Mouse (Mus musculus) MEL (cell line): ENCODE data around the gene Smim4. TPM values are rescaled to one million over a fixed set of nuclear protein-coding genes. Genes with fewer than 3 reads are reported as not detected.

Experiments
- DNase-seq: peaks from one replicate; pipeline ENCODE4 v3.0.0; 2011; ENCODE audit warnings: low read depth, low spot score
- H3K27ac ChIP-seq: 2 replicates; pipeline ENCODE4 v1.5.1; 2012; ENCODE audit warnings: low read depth, mild to moderate bottlenecking, control low read depth, low read length, moderate library complexity; ENCODE audit not compliant: control insufficient read depth
- H3K27me3 ChIP-seq, 2 experiments: fragments of 150-350 bp in 1 of 2; sonication (generic) in 1 of 2; 2 replicates each; pipeline ENCODE4 v1.6.1; 2012; ENCODE audit warnings: low read length in 2 of 2, mild to moderate bottlenecking in 2 of 2, improper control_type of control experiment in 1 of 2, moderate library complexity in 1 of 2; ENCODE audit not compliant: insufficient read depth in 2 of 2, control insufficient read depth in 1 of 2
- H3K36me3 ChIP-seq, 2 experiments: 2 replicates each; pipeline ENCODE4 v1.6.1; 2012 to 2014; ENCODE audit warnings: low read length in 2 of 2, improper control_type of control experiment in 1 of 2, inconsistent platforms in 1 of 2, mild to moderate bottlenecking in 1 of 2; ENCODE audit not compliant: insufficient read depth in 2 of 2, control insufficient read depth in 1 of 2
- H3K4me1 ChIP-seq, 2 experiments: fragments of 150-350 bp in 1 of 2; sonication (generic) in 1 of 2; 2 replicates each; pipeline ENCODE4 v1.6.1; 2012; ENCODE audit warnings: low read length in 2 of 2, improper control_type of control experiment in 1 of 2, mild to moderate bottlenecking in 1 of 2; ENCODE audit not compliant: insufficient read depth in 2 of 2, control insufficient read depth in 1 of 2
- H3K4me3 ChIP-seq, 2 experiments: fragments of 150-350 bp in 1 of 2; sonication (generic) in 1 of 2; 2 replicates each; pipeline ENCODE4 v1.5.1; 2012; ENCODE audit warnings: low read depth in 2 of 2, low read length in 2 of 2, mild to moderate bottlenecking in 2 of 2, moderate library complexity in 2 of 2, control low read depth in 1 of 2, improper control_type of control experiment in 1 of 2; ENCODE audit not compliant: control insufficient read depth in 1 of 2, insufficient read depth in 1 of 2
- H3K79me2 ChIP-seq: 2 replicates; pipeline ENCODE4 v1.6.1; 2012; ENCODE audit warnings: mild to moderate bottlenecking, low read length, moderate library complexity; ENCODE audit not compliant: control insufficient read depth, poor library complexity, insufficient read depth
- H3K9ac ChIP-seq: 2 replicates; pipeline ENCODE4 v1.6.1; 2012; ENCODE audit warnings: low read depth, mild to moderate bottlenecking, control low read depth, low read length, moderate library complexity; ENCODE audit not compliant: control insufficient read depth, poor library complexity, severe bottlenecking
- H3K9me3 ChIP-seq: fragments of 150-350 bp; sonication (generic); replicated peaks from 2 replicates; pipeline ENCODE4 v1.6.1; 2012; ENCODE audit warnings: mild to moderate bottlenecking, low read length, improper control_type of control experiment, moderate library complexity; ENCODE audit not compliant: insufficient read depth
- BHLHE40 ChIP-seq: IDR thresholded peaks from 2 replicates; pipeline ENCODE4 v1.6.1; 2012; ENCODE audit warnings: low read depth, mild to moderate bottlenecking, inconsistent platforms, low read length, improper control_type of control experiment, borderline replicate concordance
- E2F4 ChIP-seq: IDR thresholded peaks from 2 replicates; pipeline ENCODE4 v1.6.1; 2011; ENCODE audit warnings: low read depth, low read length, improper control_type of control experiment, borderline replicate concordance
- ELF1 ChIP-seq: IDR thresholded peaks from 2 replicates; pipeline ENCODE4 v1.6.1; 2014; ENCODE audit warnings: low read depth, mild to moderate bottlenecking, inconsistent platforms, low read length, improper control_type of control experiment, moderate library complexity
- ETS1 ChIP-seq: IDR thresholded peaks from 2 replicates; pipeline ENCODE4 v1.6.1; 2012; ENCODE audit warnings: low read depth, mild to moderate bottlenecking, inconsistent platforms, low read length, improper control_type of control experiment, moderate library complexity
- GABPA ChIP-seq: IDR thresholded peaks from 2 replicates; pipeline ENCODE4 v1.6.1; 2012; ENCODE audit warnings: low read depth, mild to moderate bottlenecking, inconsistent platforms, low read length, improper control_type of control experiment, moderate library complexity
- GATA1 ChIP-seq: IDR thresholded peaks from 2 replicates; pipeline ENCODE4 v1.6.1; 2011; ENCODE audit warnings: low read depth, low read length, improper control_type of control experiment
- KAT2A ChIP-seq: conservative IDR thresholded peaks from 2 replicates; pipeline ENCODE4 v1.6.1; 2012; ENCODE audit warnings: low read depth, low read length, improper control_type of control experiment, inconsistent platforms
- MAFK ChIP-seq: IDR thresholded peaks from 2 replicates; pipeline ENCODE4 v1.6.1; 2011; ENCODE audit warnings: low read depth, mild to moderate bottlenecking, low read length, improper control_type of control experiment, borderline replicate concordance
- MAX ChIP-seq: IDR thresholded peaks from 2 replicates; pipeline ENCODE4 v1.6.1; 2011; ENCODE audit warnings: low read length, improper control_type of control experiment
- MAZ ChIP-seq: IDR thresholded peaks from 2 replicates; pipeline ENCODE4 v1.6.1; 2012; ENCODE audit warnings: low read depth, mild to moderate bottlenecking, inconsistent platforms, low read length, improper control_type of control experiment
- MXI1 ChIP-seq: IDR thresholded peaks from 2 replicates; pipeline ENCODE4 v1.6.1; 2011; ENCODE audit warnings: mild to moderate bottlenecking, low read depth, low read length, improper control_type of control experiment
- MYB ChIP-seq: IDR thresholded peaks from 2 replicates; pipeline ENCODE4 v1.6.1; 2011; ENCODE audit warnings: mild to moderate bottlenecking, low read depth, low read length, improper control_type of control experiment
- NELFE ChIP-seq: IDR thresholded peaks from 2 replicates; pipeline ENCODE4 v1.6.1; 2011; ENCODE audit warnings: low read depth, low read length, improper control_type of control experiment
- NRF1 ChIP-seq: IDR thresholded peaks from 2 replicates; pipeline ENCODE4 v1.6.1; 2014; ENCODE audit warnings: low read depth, mild to moderate bottlenecking, inconsistent platforms, low read length, improper control_type of control experiment, moderate library complexity; ENCODE audit not compliant: poor library complexity, insufficient read depth, severe bottlenecking
- RCOR1 ChIP-seq: IDR thresholded peaks from 2 replicates; pipeline ENCODE4 v1.6.1; 2012; ENCODE audit warnings: low read depth, mild to moderate bottlenecking, inconsistent platforms, low read length, improper control_type of control experiment
- TAL1 ChIP-seq: IDR thresholded peaks from 2 replicates; pipeline ENCODE4 v1.6.1; 2012; ENCODE audit warnings: mild to moderate bottlenecking, inconsistent platforms, low read length, moderate library complexity, mixed read lengths
- TBP ChIP-seq: IDR thresholded peaks from 2 replicates; pipeline ENCODE4 v1.8.0; 2011; ENCODE audit warnings: low read depth, low read length, improper control_type of control experiment
- UBTF ChIP-seq: IDR thresholded peaks from 2 replicates; pipeline ENCODE4 v1.6.1; 2012; ENCODE audit warnings: low read depth, mild to moderate bottlenecking, inconsistent platforms, low read length, improper control_type of control experiment, moderate library complexity, borderline replicate concordance; ENCODE audit not compliant: insufficient read depth
- USF1 ChIP-seq: IDR thresholded peaks from 2 replicates; pipeline ENCODE4 v1.6.1; 2014; ENCODE audit warnings: low read depth, mild to moderate bottlenecking, inconsistent platforms, low read length, improper control_type of control experiment, moderate library complexity
- ZC3H11A ChIP-seq: IDR thresholded peaks from 2 replicates; pipeline ENCODE4 v1.6.1; 2012; ENCODE audit warnings: low read depth, mild to moderate bottlenecking, inconsistent platforms, low read length, improper control_type of control experiment
- ZMIZ1 ChIP-seq: IDR thresholded peaks from 2 replicates; pipeline ENCODE4 v1.6.1; 2012; ENCODE audit warnings: low read depth, mild to moderate bottlenecking, inconsistent platforms, low read length, improper control_type of control experiment, moderate library complexity
- ZNF384 ChIP-seq: IDR thresholded peaks from 2 replicates; pipeline ENCODE4 v1.6.1; 2012; ENCODE audit warnings: low read depth, mild to moderate bottlenecking, inconsistent platforms, low read length, improper control_type of control experiment
- polyA plus RNA-seq, 2 experiments: library from polyadenylated mRNA; stranded (reverse) in 1 of 2; unstranded in 1 of 2; fragments of >175 nt in 1 of 2; fragments of >200 nt in 1 of 2; gene quantifications; 2 replicates each; pipeline versions ENCODE4 v1.2.1 to v1.2.4; 2012; ENCODE audit warnings: low replicate concordance in 2 of 2, low read depth in 1 of 2; ENCODE audit not compliant: insufficient read length in 2 of 2, insufficient read depth in 1 of 2, missing spikeins in 1 of 2
- total RNA-seq: library from RNA; depleted of rRNA; stranded (reverse); fragments of 300-350 nt; gene quantifications from 2 replicates; pipeline ENCODE4 v1.2.3, GENCODE M21; 2012

Smim4 gene
- total and polyA plus RNA-seq, 3 experiments = 87.8 to 122 TPM; not detected in 1

DNA sequence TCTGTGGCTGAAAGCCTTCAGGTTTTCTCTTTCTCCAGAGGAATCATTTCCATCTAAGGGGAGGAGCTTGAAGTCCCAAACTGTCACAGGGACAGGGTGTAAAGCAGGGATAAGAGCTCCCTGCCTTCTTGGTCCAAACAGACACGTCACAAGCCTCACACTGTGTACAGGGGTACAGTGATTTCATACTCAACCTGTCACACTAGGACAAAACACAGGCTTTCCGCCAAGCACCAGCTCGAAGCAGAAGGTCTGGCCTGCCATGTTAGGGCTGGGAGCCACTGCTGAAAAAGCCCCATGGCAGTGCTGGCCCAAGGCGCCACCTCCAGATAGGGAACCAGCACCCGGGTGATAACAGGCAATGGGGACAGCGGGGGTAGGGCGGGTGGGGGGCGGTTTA lies 35.3 kb upstream of the Smim4 start:
- Histone ChIP-seq H3K4me3 (peak overlapping the region in 1 of 2 experiments; percentile 11; a peak in 2 of 4 replicates), H3K79me2 (no peaks in the 10 kb centered on the region), H3K27me3 (no peaks in the 10 kb centered on the region; a peak in 1 of 4 replicates), H3K9ac (peak overlapping the region; percentile 28; the same call in 1 of the 2 replicates), H3K4me1 (peaks cover 0 to 14% of the 10 kb centered on the region in 2 experiments), H3K27ac (no peak overlapping the region), H3K36me3 (peaks cover 0 to 2% of the 10 kb centered on the region in 2 experiments; a peak in 1 of 4 replicates), H3K9me3 (no peaks in the 10 kb centered on the region)
- DNase-seq = peak; percentile 40
- TF ChIP-seq MXI1 (no peak), TBP (no peak), UBTF (no peak), USF1 (no peak), MAX (no peak), MAFK (no peak)

DNA sequence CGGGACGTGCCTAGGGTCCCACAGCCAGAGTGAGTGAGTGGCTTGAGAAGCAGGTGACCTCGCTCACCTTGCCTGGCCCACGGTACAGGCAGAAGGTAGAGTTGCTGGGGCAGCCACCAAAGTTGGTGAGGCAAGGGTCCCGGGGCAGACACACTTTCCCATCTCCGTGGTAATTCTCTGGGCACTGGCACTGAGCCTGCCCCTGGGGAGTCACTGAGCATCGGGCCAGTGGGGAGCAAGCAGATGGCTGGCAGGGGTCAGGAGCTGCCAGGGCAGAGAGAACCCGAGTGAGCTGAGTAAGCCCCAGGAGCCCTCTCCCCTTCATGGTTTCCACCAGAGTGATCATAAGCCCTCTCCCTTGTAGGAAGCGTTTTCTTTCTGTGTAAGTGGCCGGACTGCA lies 32.9 kb upstream of the Smim4 start:
- Histone ChIP-seq H3K27ac (no peak overlapping the region), H3K79me2 (no peaks in the 10 kb centered on the region), H3K4me1 (peaks cover 0 to 10% of the 10 kb centered on the region in 2 experiments), H3K4me3 (no peak overlapping the region), H3K9ac (no peak overlapping the region), H3K27me3 (no peaks in the 10 kb centered on the region; a peak in 2 of 4 replicates), H3K9me3 (no peaks in the 10 kb centered on the region), H3K36me3 (peaks cover 0 to 2% of the 10 kb centered on the region in 2 experiments; a peak in 1 of 4 replicates)
- TF ChIP-seq ETS1 = no peak
- no peak for TF ChIP-seq TAL1
- TF ChIP-seq MAFK = no peak
- TF ChIP-seq ELF1 = no peak
- TF ChIP-seq ZNF384 = no peak
- no peak for TF ChIP-seq ZC3H11A
- TF ChIP-seq RCOR1 = no peak
- TF ChIP-seq KAT2A = no peak
- TF ChIP-seq GABPA = no peak
- no peak for TF ChIP-seq UBTF
- TF ChIP-seq GATA1 = no peak
- TF ChIP-seq E2F4 = no peak
- TF ChIP-seq BHLHE40 = no peak
- no peak for TF ChIP-seq USF1
- no peak for TF ChIP-seq NRF1
- no peak for TF ChIP-seq MAZ
- TF ChIP-seq MYB = no peak
- no peak for TF ChIP-seq NELFE
- TF ChIP-seq ZMIZ1 = no peak
- no peak for DNase-seq
